Mouse (Mus musculus): Measurements from ENCODE around the gene Rnf26.

Rnf26 gene

GRCm38 (mm10) chr9:44093612-44094503, 19.5 kb downstream of the Rnf26 start:
- DNase-seq (ENCODE audit: low spot score in 2 of 2): peak; percentile 73 to 89

- DNase-seq (ENCODE audit: low spot score in 2 of 2): no peak
Measured at GRCm38 (mm10) chr9:44088877-44089608, 24.3 kb downstream of the Rnf26 start.

DNA sequence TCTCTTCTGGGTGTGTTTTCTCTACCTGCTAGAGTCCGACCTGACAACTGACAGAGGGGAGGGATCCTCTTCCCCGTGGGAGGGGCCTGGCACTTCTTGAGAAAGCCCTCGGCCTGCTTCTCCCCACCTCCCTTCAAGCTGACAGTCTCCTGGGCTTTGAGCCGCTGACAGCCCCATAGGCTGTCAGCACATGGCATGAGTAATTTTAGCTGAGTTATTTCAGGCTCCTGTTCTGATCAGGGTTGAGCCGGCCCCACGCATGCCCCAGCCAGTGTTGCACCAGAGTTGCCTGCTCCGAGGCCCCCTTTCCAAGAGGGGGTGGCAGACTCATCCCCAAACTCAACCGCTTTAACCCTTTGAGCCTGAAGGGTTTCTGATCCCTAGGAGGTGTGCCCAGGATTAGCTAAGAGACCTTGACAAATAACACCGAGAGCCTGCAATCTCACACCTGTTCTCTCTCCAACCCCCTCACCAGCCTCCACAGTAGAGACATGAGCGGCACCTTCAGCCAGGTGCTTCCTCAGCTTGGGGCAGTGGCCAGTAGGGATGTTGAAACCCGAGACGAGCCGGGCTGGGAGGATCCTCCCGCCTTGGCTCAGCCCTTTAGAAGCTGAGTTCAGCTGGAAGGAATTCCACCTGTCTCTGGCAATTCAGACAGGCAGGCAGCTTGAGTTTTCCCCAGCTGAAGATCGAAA, 25.4 kb downstream of the Rnf26 start:
- DNase-seq (ENCODE audit: low spot score in 2 of 2): no peak

DNA sequence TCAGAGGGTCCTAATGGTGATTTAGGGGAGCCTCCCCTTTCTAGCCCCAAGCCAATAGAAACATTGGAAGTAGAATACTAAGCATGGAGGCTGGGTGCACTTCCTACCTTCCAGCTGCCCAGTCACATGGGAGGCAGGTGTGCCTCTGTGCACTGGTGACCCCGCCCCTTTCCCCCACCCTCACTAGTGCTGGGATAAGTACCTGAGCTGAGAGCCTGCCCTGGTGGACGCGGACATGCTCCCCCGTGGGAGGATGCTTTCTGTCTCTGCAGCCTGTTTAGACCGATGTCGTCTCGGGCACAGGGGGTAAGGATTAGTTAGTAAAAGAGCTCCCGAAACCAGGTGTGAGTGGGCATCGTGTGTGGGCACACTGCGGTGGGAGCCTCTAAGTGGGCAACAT, 26.4 kb downstream of the Rnf26 start:
- no peak for DNase-seq (ENCODE audit: low spot score in 2 of 2)

GRCm38 (mm10) chr9:44085741-44086665, 27.3 kb downstream of the Rnf26 start:
- no peak for DNase-seq (ENCODE audit: low spot score in 2 of 2)

GRCm38 (mm10) chr9:44085276-44085675, 28.0 kb downstream of the Rnf26 start:
- no peak for DNase-seq (ENCODE audit: low spot score in 2 of 2)

DNA sequence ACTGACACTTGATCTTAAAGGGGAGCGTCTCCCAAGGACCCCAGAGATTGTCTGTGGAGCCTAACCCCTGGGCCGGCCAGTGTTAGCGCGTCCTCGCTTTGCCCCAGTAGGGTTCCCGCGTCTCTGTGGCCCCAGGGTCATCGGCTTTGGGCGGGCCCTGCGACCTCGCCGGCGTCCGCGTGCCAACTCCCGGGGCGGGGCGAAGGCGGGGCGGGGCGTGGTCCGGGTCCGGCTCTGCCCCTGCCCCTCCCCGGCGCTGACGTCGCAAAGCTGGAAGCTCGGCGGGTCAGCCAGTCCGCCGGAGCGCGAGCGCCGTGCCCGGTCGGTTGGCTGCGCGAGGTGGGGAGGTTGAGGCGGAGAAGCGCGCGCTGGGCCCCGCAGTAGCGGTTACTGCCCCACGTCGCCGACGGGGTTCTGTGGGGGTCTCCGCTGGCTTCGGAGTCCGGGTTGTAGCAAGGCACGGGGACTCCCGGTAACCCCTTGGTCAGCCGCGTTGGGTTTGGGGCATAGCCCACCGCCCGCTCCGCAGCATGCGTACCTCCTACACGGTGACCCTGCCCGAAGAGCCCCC, 28.6 kb downstream of the Rnf26 start:
- peak; percentile 87 to 94 for DNase-seq (ENCODE audit: low spot score in 2 of 2)

- DNase-seq (ENCODE audit: low spot score in 2 of 2): no peak
Measured at GRCm38 (mm10) chr9:44084236-44084635, 29.1 kb downstream of the Rnf26 start.

- DNase-seq (ENCODE audit: low spot score in 2 of 2): no peak
Measured at GRCm38 (mm10) chr9:44083392-44084121, 29.8 kb downstream of the Rnf26 start.

DNA sequence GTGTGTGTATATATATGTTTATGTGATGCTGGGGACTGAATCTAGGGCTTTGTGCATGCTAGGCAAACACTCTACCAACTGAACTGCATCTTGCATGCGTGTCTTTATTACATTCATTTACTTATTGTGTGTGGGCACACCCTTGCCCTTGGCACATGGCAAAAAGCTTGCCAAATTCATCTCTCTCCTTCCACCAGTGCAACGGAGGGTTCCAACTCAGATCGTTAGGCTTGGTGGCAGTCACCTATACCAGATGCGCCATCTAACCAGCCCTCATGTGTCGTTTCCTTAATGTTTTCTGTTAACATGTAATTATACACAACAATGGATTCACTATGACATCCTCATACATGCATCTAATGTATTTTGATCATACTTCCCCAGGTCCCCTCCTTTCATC, 31.1 kb downstream of the Rnf26 start:
- DNase-seq (ENCODE audit: low spot score in 2 of 2): no peak

GRCm38 (mm10) chr9:44081581-44081980, 31.7 kb downstream of the Rnf26 start:
- DNase-seq (ENCODE audit: low spot score in 2 of 2): no peak

- DNase-seq (ENCODE audit: low spot score in 2 of 2): no peak
Measured at GRCm38 (mm10) chr9:44080953-44081352, 32.4 kb downstream of the Rnf26 start.

GRCm38 (mm10) chr9:44079997-44080780, 33.1 kb downstream of the Rnf26 start:
- no peak for DNase-seq (ENCODE audit: low spot score in 2 of 2)

- no peak for DNase-seq (ENCODE audit: low spot score in 2 of 2)
Measured at GRCm38 (mm10) chr9:44078955-44079756, 34.2 kb downstream of the Rnf26 start.

GRCm38 (mm10) chr9:44078136-44078797, 35.0 kb downstream of the Rnf26 start:
- no peak for DNase-seq (ENCODE audit: low spot score in 2 of 2)

DNA sequence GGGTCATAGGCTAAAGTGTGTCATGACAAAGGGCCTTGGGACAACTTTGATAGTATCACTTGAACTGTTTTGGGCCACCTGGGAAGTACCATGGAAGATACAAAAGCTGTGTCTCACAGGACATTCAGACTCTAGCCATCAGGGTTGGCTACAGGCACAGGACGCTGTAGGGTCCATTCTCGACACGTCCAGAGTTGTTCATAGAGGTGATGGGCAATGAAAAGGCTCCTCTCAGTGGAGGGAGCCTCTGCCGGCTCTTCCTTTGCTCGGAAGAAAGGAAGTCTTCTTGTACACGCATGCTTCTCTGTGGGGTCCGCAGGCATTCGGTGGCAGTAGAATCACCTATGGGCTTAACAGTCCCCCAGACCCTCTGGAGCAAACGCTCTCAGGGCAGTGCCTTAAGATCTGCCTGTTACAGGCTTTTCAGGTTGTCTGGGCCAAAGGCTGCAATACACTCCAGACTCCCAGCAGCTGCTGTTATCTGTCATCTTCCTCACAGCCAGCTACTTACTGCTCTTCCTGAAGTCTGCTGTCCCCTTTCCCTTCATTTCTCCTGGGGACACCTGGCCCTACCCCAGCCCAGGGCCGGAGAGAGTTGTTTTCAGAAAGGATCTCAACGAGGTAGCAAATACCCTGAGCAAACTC, 35.9 kb downstream of the Rnf26 start:
- no peak for DNase-seq (ENCODE audit: low spot score in 2 of 2)

DNA sequence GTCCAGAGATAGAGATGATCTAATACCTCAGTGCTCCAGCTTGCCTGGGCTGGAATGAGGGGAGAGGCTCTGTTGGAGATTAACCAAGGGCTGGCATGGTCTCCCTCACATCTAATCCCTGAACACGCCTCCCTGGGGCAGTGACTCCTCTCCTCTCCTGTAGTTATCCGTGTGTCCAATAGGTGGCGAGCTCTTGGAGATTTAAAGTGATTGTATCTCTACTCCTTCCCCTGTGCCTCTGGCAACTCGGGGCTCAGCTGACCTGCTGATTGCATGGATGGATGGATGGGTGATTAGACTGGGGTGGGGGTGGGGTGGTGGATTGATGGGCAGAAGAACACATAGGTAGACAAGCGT, 36.6 kb downstream of the Rnf26 start:
- peak in 1 of 2 experiments; percentile 47 for DNase-seq (ENCODE audit: low spot score in 2 of 2)

Measured in spleen, postnatal 4 days (tissue).